Mouse (Mus musculus): ENCODE data around the gene Ube2u.
"Not testable (repeated sequence)": the region's sequence is repeated elsewhere in the genome, so short reads cannot be mapped to it uniquely, and the experiment has no call there.

Gene Ube2u

GRCm38 (mm10) chr4:100478592-100479321, at the start of gene Ube2u:
Gene Ube2u (plus strand): TSS chr4:100478849.
- peak; percentile 28 for DNase-seq

GRCm38 (mm10) chr4:100429371-100429900, 49.2 kb upstream of the Ube2u start:
- DNase-seq: no peak

GRCm38 (mm10) chr4:100435281-100436168, 43.1 kb upstream of the Ube2u start:
- DNase-seq: no peak

- no peak for DNase-seq
These were observed 42.5 kb upstream of the Ube2u start for GRCm38 (mm10) chr4:100436169-100436547.

- no peak for DNase-seq
These were observed 31.8 kb upstream of the Ube2u start for GRCm38 (mm10) chr4:100446897-100447296.

GRCm38 (mm10) chr4:100462493-100463120, 16.0 kb upstream of the Ube2u start:
- no peak for DNase-seq

- no peak for DNase-seq
These were observed 9.8 kb downstream of the Ube2u start for GRCm38 (mm10) chr4:100488447-100488846.

- DNase-seq: no peak
These were observed 16.5 kb downstream of the Ube2u start for GRCm38 (mm10) chr4:100495176-100495575.

- no peak for DNase-seq
These were observed 17.9 kb downstream of the Ube2u start for GRCm38 (mm10) chr4:100496521-100496920.

- DNase-seq: no peak
These were observed 19.5 kb downstream of the Ube2u start for GRCm38 (mm10) chr4:100498192-100498591.

DNA sequence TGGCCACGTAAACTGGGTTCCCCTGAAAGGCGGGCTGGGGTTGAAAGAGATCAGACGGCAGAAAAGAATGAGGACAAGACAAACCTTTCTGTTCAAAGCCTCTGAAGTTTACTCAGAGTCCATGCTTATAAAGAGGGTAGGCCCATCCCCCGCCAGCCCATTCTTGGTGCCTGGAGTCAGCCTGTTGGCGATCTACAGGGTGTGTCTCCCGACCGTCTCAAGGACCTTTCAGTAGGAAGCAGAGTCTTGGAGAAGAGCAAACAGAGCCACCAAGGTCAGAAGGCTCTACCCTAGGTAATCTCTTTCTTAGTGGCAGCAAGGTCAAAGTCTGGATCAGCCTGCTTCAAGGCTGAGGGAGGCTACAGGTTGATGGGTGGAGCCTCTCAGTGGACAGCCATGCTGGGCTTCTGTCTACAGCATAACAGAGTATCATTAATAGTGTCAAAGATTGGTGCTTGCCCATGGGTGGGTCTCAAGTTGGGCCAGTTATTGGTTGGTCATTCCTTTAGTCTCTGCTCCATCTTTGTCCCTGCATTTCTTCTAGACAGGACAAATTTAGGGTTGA, 20.5 kb downstream of the Ube2u start:
- not testable (repeated sequence) for DNase-seq

- no peak for DNase-seq
These were observed 24.7 kb downstream of the Ube2u start for GRCm38 (mm10) chr4:100503337-100503736.

DNA sequence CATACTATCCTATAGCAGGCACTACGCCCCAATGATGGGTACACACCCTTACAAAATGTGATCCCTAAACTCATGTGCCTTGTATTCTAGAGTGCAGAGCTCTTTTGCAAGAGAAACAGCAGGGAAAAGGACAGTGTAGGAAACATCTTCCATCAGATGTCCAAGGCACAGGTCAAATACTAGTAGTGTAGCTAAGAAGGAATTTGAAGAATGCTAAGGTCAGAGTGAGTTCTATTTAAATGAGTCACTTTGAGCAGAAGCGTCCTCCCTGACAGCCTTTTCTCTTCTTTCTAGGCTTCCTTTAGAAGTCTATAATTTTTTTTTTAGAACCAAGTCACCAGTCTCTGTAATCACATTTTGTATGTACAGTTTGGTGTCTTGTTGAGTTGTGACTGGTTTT, 39.0 kb downstream of the Ube2u start:
- DNase-seq: no peak

GRCm38 (mm10) chr4:100522534-100522933, 43.9 kb downstream of the Ube2u start:
- no peak for DNase-seq

- DNase-seq: no peak
These were observed 46.1 kb downstream of the Ube2u start for GRCm38 (mm10) chr4:100524741-100525140.

DNA sequence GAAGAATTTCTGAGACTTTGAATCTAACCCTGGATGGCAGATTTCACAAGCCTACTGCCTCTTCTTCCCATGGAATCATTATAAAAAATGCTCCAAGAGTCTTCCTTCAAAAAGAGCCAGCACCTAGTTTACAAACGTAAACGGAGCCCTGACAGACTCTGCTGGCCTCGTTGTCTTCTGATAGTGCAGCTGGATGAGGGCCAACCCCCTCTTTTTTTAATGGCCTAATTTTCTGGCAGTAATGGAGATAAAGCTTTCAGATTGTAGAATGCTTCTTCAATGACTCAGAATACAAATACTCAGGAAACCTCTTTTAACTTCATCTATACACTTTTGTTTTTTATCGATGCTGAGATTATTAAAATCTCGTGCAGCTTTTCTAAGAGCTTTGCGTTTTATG, 47.6 kb downstream of the Ube2u start:
- no peak for DNase-seq

DNA sequence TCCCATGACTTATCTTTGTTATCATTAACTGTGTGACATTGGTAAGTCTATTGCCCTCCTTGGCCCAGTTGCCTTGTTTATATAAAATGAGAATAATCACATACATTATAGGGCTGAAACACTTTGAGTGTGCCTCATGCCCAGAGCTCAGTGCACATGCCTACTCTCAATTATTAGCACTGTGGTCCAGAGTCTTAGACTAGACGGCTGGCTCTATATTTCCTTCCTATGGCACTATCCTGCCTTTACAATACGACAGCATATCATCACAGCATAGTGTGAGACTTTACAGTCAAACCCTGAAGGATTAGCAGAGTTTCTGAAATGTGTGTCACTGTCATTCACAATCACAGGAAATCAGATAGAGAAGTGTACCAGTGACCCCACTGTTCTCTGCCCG, 48.4 kb downstream of the Ube2u start:
- DNase-seq: no peak

DNA sequence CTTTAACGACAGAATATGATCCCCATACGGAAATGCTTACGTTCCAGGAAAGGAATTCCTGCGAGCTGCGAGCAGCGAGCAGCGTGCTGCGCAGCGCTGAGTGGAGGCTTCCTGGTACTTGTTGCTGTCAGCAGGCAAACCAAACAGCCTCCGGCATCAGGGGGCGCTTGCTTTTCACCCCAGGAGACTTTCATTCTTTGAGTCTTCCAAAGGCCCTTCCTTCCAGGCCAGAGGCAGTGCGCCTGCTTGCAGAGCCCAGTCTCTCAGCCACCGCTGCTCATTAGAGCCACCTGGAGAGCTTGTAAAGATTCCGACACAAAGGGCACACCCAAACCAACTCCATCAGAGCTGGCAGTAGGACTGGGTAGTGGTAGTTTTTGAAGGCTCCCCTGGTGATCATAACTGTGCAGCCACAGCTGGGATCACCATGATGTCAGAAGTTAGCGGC, 48.9 kb downstream of the Ube2u start:
- DNase-seq: no peak

DNA sequence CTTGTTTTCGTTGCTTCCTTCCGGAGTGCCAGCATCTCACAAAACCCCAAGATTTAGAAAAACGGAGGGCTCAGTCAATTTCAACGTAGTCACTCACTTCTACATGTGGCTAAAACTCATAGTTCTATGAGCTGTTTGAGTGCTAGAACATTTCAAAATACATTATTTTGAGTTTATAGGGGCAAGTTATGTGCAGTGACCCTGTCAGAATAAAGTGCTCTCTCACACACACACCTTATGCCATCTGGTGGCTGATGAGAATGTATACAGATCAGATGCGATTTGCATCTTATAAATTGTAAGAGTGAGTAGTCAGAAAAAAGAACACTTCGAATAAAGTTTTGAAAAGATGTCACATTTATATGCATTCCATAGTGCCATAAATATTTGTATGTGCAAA, 55.0 kb downstream of the Ube2u start:
- no peak for DNase-seq

DNA sequence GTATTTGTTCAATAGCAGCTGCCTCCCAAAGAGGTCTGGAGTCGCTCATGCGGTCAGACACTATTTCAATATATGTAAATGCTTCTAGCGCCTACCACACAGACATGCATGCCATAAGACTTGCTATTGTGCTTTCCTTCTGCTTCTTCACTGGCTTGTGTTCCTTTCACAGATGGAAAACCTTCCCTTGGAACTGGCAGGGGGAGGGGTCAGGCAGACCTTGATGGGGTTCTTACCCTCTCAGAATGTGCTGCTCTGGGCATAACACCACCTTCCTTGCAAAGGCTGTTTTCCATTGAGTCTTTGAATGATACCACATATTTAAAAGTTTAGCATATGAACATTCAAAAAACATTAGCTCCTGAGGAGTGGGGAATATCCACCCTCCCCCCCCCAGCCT, 56.3 kb downstream of the Ube2u start:
- no peak for DNase-seq

- DNase-seq: no peak
These were observed 59.2 kb downstream of the Ube2u start for GRCm38 (mm10) chr4:100537898-100538297.

DNA sequence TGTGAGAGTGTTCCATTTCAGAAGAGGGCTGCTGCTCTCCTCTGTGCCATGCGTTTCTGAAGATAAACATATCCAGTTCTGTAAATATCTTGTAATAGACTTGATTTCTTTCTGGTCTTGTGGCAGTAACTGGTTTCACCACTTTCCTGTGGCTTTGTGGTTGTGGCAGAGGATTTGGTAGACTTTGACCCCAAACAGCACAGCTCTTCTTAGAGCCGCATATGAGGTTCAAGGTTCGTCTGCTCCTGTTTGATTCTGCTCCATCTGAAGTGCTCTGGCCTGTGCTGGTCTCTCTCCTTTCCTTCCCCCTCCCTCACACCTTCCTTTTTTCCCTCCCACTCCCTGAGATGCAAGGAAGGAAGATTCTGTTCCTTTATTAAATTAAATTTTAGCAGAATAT, 60.8 kb downstream of the Ube2u start:
- no peak for DNase-seq

GRCm38 (mm10) chr4:100547905-100548304, 69.3 kb downstream of the Ube2u start:
- no peak for DNase-seq
